Comparison of ENCODE assay signal across 30 mouse cellular contexts in the genomic region with DNA sequence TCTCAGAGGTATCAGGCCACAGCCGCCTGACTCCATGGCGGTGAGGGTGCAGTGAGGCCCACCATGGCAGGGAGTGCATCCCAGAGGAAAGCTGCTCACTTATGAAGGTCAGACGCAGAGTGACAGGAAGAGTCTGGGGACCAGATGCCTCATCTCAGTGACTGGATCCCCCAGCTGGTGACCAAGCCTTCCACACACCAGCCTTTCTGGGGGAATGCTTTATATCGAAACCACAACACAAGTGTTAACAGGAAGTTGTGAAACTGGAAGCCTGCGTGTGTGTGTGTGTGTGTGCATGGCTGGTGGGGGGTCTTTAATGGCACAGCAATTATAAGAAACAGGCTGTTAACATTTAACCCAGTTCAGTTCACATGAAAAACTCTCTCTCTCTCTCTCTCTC.
DNase-seq lines count a peak whose midpoint lies in the region; ATAC-seq and TF ChIP-seq lines count a peak whose summit lies in the region.
"Had no signal": no experiment of that assay in that cellular context is flagged by ENCODE, and none has a peak within 500 bp of the region (broad histone marks: within the 10 kb centered on the region; RNA-seq: fewer than 3 reads in every experiment).

No protein-coding gene starts in this region.

- TF ChIP-seq POLR2A in kidney, adult 2 months (IDR thresholded peaks at IDR 0.05; ENCODE audit: low read depth, low read length): no peak

- peak; percentile 47 for DNase-seq in limb, embryonic 11.5 days (ENCODE audit: low spot score)
- DNase-seq in limb, embryonic 10.5 days (ENCODE audit: low spot score): no peak
- DNase-seq in retina, embryonic 14.5 days (ENCODE audit: low spot score): peak; percentile 49
- DNase-seq in retina, postnatal 1 day: no peak
- peak; percentile 26 for DNase-seq in thymus, postnatal 25 days
- no peak for DNase-seq in kidney, adult 2 months
- DNase-seq in layer of hippocampus, adult 2 months (ENCODE audit: low spot score in 2 of 2): no peak
- DNase-seq: adrenal gland, postnatal 25 days; cerebellum, adult 18-20 months; cerebellum, postnatal 10 days; heart, postnatal 36 days; kidney, adult 11 months; kidney, postnatal 36 days; layer of hippocampus, postnatal 36 days; lung, postnatal 36 days; right cerebral cortex, postnatal 25 days had no signal

- no peak overlapping the region for H3K4me2 ChIP-seq in limb, embryonic 11.5 days (ENCODE audit: low read depth, severe bottlenecking)
- H3K4me2 ChIP-seq: heart, embryonic 11.5 days; hindbrain, embryonic 15.5 days; limb, embryonic 13.5 days; liver, embryonic 11.5 days; midbrain, embryonic 12.5 days; neural tube, embryonic 13.5 days; stomach, embryonic 15.5 days had no signal

- no peak overlapping the region for H3K4me3 ChIP-seq in limb, embryonic 11.5 days (ENCODE audit: low read depth, low read length)
- H3K4me3 ChIP-seq in limb, embryonic 10.5 days: no peak overlapping the region
- no peak overlapping the region for H3K4me3 ChIP-seq in kidney, adult 2 months (ENCODE audit: insufficient read depth, low read depth, low read length)
- H3K4me3 ChIP-seq in layer of hippocampus, adult 2 months: no peak overlapping the region
- H3K4me3 ChIP-seq: erythroblast, embryonic 14.5 days; hindbrain, embryonic 15.5 days; limb, embryonic 13.5 days; megakaryocyte, embryonic 14.5 days; midbrain, embryonic 12.5 days; myocyte; neural tube, embryonic 13.5 days; stomach, embryonic 15.5 days had no signal

- no peak for ATAC-seq in limb, embryonic 11.5 days (ENCODE audit: insufficient number of reproducible peaks, low FRiP score, low TSS enrichment, low read depth)
- peak; percentile 77 for ATAC-seq in granulocyte monocyte progenitor cell, adult 5-6 weeks (replicated peaks; ENCODE audit: poor library complexity, severe bottlenecking)
- ATAC-seq: CD4-positive, CD25-positive, alpha-beta regulatory T cell, adult 4 months; forebrain, embryonic 16.5 days; inflammation-experienced regulatory T-cells, adult 6 months had no signal

- no peaks in the 10 kb centered on the region for H3K9me3 ChIP-seq in limb, embryonic 11.5 days (ENCODE audit: control insufficient read depth, low read length)
- no peaks in the 10 kb centered on the region for H3K9me3 ChIP-seq in limb, embryonic 10.5 days (replicated peaks)
- H3K9me3 ChIP-seq: hindbrain, embryonic 15.5 days; limb, embryonic 13.5 days; megakaryocyte, embryonic 14.5 days; midbrain, embryonic 12.5 days; neural tube, embryonic 13.5 days; stomach, embryonic 15.5 days had no signal

- H3K27ac ChIP-seq in limb, embryonic 11.5 days (replicated peaks; ENCODE audit: low read depth, low read length): no peak overlapping the region
- H3K27ac ChIP-seq in limb, embryonic 10.5 days: no peak overlapping the region
- no peak overlapping the region for H3K27ac ChIP-seq in kidney, adult 2 months (ENCODE audit: insufficient read depth, low read depth, low read length)
- no peak overlapping the region for H3K27ac ChIP-seq in layer of hippocampus, adult 2 months
- H3K27ac ChIP-seq: hindbrain, embryonic 15.5 days; limb, embryonic 13.5 days; midbrain, embryonic 12.5 days; neural tube, embryonic 13.5 days; stomach, embryonic 15.5 days had no signal

- H3K4me1 ChIP-seq in limb, embryonic 11.5 days (ENCODE audit: control insufficient read depth, insufficient read depth, low read length): peaks cover 19% of the 10 kb centered on the region
- H3K4me1 ChIP-seq in limb, embryonic 10.5 days: peaks cover 52% of the 10 kb centered on the region
- no peaks in the 10 kb centered on the region for H3K4me1 ChIP-seq in kidney, adult 2 months (ENCODE audit: control insufficient read depth, insufficient read depth, low read length)
- H3K4me1 ChIP-seq: stomach, embryonic 15.5 days had no signal

- TF ChIP-seq CTCF in kidney, adult 2 months (conservative IDR thresholded peaks at IDR 0.05; ENCODE audit: insufficient read depth, insufficient read length, low read depth, low read length): no peak
- no peak for TF ChIP-seq CTCF in layer of hippocampus, adult 2 months (conservative IDR thresholded peaks at IDR 0.05)

- WGBS in limb, embryonic 11.5 days: 44% methylated on average over 5 of the region's 5 CpGs
- WGBS in limb, embryonic 10.5 days: 66% methylated on average over 5 of the region's 5 CpGs
- 78% methylated on average over 5 of the region's 5 CpGs for WGBS in kidney, adult 2 months

- H3K36me3 ChIP-seq in limb, embryonic 11.5 days (ENCODE audit: control insufficient read depth, insufficient read depth, low read length): no peaks in the 10 kb centered on the region
- no peaks in the 10 kb centered on the region for H3K36me3 ChIP-seq in limb, embryonic 10.5 days
- H3K36me3 ChIP-seq in kidney, adult 2 months (ENCODE audit: control insufficient read depth, insufficient read depth, low read length): no peaks in the 10 kb centered on the region
- H3K36me3 ChIP-seq: hindbrain, embryonic 15.5 days; limb, embryonic 13.5 days; midbrain, embryonic 12.5 days; neural tube, embryonic 13.5 days; stomach, embryonic 15.5 days had no signal

- H3K27me3 ChIP-seq in limb, embryonic 11.5 days (ENCODE audit: control insufficient read depth, insufficient read depth, low read length): no peaks in the 10 kb centered on the region
- peaks cover 32% of the 10 kb centered on the region for H3K27me3 ChIP-seq in limb, embryonic 10.5 days (ENCODE audit: low read depth, poor library complexity, severe bottlenecking)
- no peaks in the 10 kb centered on the region for H3K27me3 ChIP-seq in kidney, adult 2 months (replicated peaks; ENCODE audit: control insufficient read depth, insufficient read depth, low read length)
- H3K27me3 ChIP-seq: hindbrain, embryonic 15.5 days; limb, embryonic 13.5 days; midbrain, embryonic 12.5 days; neural tube, embryonic 13.5 days; stomach, embryonic 15.5 days had no signal

- H3K9ac ChIP-seq in limb, embryonic 11.5 days (ENCODE audit: low read length): no peak overlapping the region
- H3K9ac ChIP-seq: hindbrain, embryonic 15.5 days; limb, embryonic 13.5 days; midbrain, embryonic 12.5 days; neural tube, embryonic 13.5 days; stomach, embryonic 15.5 days had no signal

Comparison
In these comparisons a context has a peak if more than half of its experiments do, and no peak if none do; other contexts are left out.
1. DNase-seq: peak in limb, embryonic 11.5 days (single experiment), retina, embryonic 14.5 days (single experiment) and thymus, postnatal 25 days (single experiment); none in limb, embryonic 10.5 days (single experiment), retina, postnatal 1 day (single experiment), kidney, adult 2 months (single experiment) and layer of hippocampus, adult 2 months (0 of 2).